Mouse (Mus musculus): ENCODE results near the gene Srgn. TPM values are rescaled to one million over a fixed set of nuclear protein-coding genes. Genes with fewer than 3 reads are reported as not detected.
"Not testable (repeated sequence)": the region's sequence is repeated elsewhere in the genome, so short reads cannot be mapped to it uniquely, and the experiment has no call there.

The Srgn gene
- polyA plus RNA-seq, 1 experiment from 2014 or later = 6.9 TPM

DNA sequence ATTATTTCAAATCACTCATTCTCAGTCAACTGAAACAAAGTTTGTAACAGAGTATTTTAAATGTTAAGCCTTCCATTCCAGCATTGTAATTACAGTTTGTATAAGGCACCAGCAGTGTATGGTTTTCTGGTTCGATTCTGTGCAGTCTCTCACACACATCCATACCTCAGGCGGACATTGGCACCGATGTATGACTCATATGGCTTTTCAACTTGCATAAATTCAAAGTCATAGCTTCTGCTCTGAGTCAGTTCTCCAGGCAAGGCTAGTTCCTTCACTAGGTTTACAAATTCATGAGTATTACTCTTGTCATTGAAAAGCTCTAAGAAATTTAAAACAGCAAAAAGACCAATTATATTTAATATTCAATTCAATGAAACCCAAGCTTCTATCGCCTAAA lies 57.5 kb downstream of the Srgn start:
- 88% methylated on average over 4 of the region's 4 CpGs for WGBS
- Histone ChIP-seq H3K36me3 (replicated peaks; ENCODE audit: control insufficient read depth, insufficient read depth, low read depth, low read length) (no peaks in the 10 kb centered on the region; the same call in 1 of the 2 replicates), H3K4me2 (ENCODE audit: low read depth, low read length) (no peak overlapping the region), H3K27me3 (ENCODE audit: control insufficient read depth, insufficient read depth, low read length) (no peaks in the 10 kb centered on the region), H3K9me3 (replicated peaks; ENCODE audit: control insufficient read depth, low read length) (no peaks in the 10 kb centered on the region), H3K27ac (replicated peaks; ENCODE audit: low read depth, low read length) (no peak overlapping the region), H3K4me1 (ENCODE audit: control insufficient read depth, insufficient read depth, low read length) (no peaks in the 10 kb centered on the region), H3K9ac (replicated peaks; ENCODE audit: low read length) (no peak overlapping the region), H3K4me3 (ENCODE audit: low read depth, low read length) (no peak overlapping the region)
- DNase-seq (ENCODE audit: low spot score) (no peak), ATAC-seq (replicated peaks; ENCODE audit: insufficient number of reproducible peaks, low FRiP score, low TSS enrichment, low read depth) (no peak)

DNA sequence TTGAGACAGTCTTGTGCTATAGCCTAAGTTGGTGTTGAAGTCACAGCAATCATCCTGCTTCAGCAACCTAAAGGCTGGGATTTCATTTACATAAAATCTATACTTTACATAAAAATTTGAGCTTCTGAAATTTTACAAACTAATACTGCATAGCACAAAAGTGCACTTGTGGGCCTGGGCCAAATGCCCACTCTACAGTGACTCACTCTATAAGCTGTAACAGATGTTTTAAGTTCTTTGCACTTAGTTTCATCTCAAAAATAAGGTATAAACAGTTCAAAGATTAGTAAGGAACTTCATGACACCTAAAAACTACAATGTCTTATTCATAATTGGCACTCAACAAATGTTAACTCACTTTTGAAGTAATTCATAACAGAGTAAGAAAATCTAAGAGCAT lies 65.9 kb downstream of the Srgn start:
- H3K27me3 ChIP-seq (ENCODE audit: control insufficient read depth, insufficient read depth, low read length) = no peaks in the 10 kb centered on the region
- no peaks in the 10 kb centered on the region for H3K4me1 ChIP-seq (ENCODE audit: control insufficient read depth, insufficient read depth, low read length)
- no peak overlapping the region for H3K27ac ChIP-seq (replicated peaks; ENCODE audit: low read depth, low read length)
- no peak for ATAC-seq (replicated peaks; ENCODE audit: insufficient number of reproducible peaks, low FRiP score, low TSS enrichment, low read depth)
- H3K4me2 ChIP-seq (ENCODE audit: low read depth, low read length) = no peak overlapping the region
- no peaks in the 10 kb centered on the region for H3K36me3 ChIP-seq (replicated peaks; ENCODE audit: control insufficient read depth, insufficient read depth, low read depth, low read length)
- H3K4me3 ChIP-seq (ENCODE audit: low read depth, low read length) = no peak overlapping the region
- H3K9ac ChIP-seq (replicated peaks; ENCODE audit: low read length) = no peak overlapping the region
- no peaks in the 10 kb centered on the region for H3K9me3 ChIP-seq (replicated peaks; ENCODE audit: control insufficient read depth, low read length)
- DNase-seq (ENCODE audit: low spot score) = no peak

- H3K9ac ChIP-seq (replicated peaks; ENCODE audit: low read length); H3K9me3 ChIP-seq (replicated peaks; ENCODE audit: control insufficient read depth, low read length); H3K27me3 ChIP-seq (ENCODE audit: control insufficient read depth, insufficient read depth, low read length); H3K4me3 ChIP-seq (ENCODE audit: low read depth, low read length); H3K4me2 ChIP-seq (ENCODE audit: low read depth, low read length); H3K27ac ChIP-seq (replicated peaks; ENCODE audit: low read depth, low read length); H3K36me3 ChIP-seq (replicated peaks; ENCODE audit: control insufficient read depth, insufficient read depth, low read depth, low read length); DNase-seq (ENCODE audit: low spot score); ATAC-seq (replicated peaks; ENCODE audit: insufficient number of reproducible peaks, low FRiP score, low TSS enrichment, low read depth); H3K4me1 ChIP-seq (ENCODE audit: control insufficient read depth, insufficient read depth, low read length): not testable (repeated sequence)
- WGBS = 69% methylated on average over 11 of the region's 11 CpGs
Measured at GRCm38 (mm10) chr10:62452001-62452400, 75.2 kb downstream of the Srgn start.

DNA sequence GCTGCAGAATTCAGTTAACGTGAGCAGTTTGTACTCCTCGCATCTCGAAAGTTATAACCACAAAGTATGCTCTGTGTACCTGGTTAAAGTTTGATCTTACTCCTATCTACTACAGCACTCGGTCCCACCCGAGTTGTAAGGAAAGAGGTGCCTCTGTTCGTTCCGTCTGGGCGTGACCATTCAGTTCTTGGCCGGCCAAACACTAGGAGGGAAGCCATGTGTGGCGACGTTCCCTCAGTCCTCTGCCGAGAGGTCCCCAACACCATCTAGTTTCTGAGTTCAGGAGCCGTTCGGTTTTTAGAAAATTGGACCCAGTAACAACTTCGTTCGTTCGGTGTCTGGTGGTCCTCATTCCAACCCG lies 77.0 kb downstream of the Srgn start:
- no peak; the same call in 1 of the 2 replicates for ATAC-seq (replicated peaks; ENCODE audit: insufficient number of reproducible peaks, low FRiP score, low TSS enrichment, low read depth)

GRCm38 (mm10) chr10:62449364-62450279 lies 77.6 kb downstream of the Srgn start, which contains the start of the genes 4930507D05Rik and Supv3l1:
Gene 4930507D05Rik, plus strand, starts transcription at chr10:62449489.
Gene Supv3l1, minus strand, starts transcription at chr10:62449738.
- H3K4me1 ChIP-seq (ENCODE audit: control insufficient read depth, insufficient read depth, low read length) = no peaks in the 10 kb centered on the region
- under 1% methylated on average over 73 of the region's 73 CpGs for WGBS
- H3K9ac ChIP-seq (replicated peaks; ENCODE audit: low read length) = peak within 1 kb of the TSS; percentile 94
- H3K36me3 ChIP-seq (replicated peaks; ENCODE audit: control insufficient read depth, insufficient read depth, low read depth, low read length) = no peaks in the 10 kb centered on the region; the same call in 1 of the 2 replicates
- peak; percentile 92 for DNase-seq (ENCODE audit: low spot score)
- peak; percentile 82 for ATAC-seq (replicated peaks; ENCODE audit: insufficient number of reproducible peaks, low FRiP score, low TSS enrichment, low read depth)
- H3K9me3 ChIP-seq (replicated peaks; ENCODE audit: control insufficient read depth, low read length) = no peaks in the 10 kb centered on the region
- H3K4me3 ChIP-seq (ENCODE audit: low read depth, low read length) = peak within 1 kb of the TSS; percentile 96
- H3K27me3 ChIP-seq (ENCODE audit: control insufficient read depth, insufficient read depth, low read length) = no peaks in the 10 kb centered on the region
- H3K4me2 ChIP-seq (ENCODE audit: low read depth, low read length) = peak within 1 kb of the TSS; percentile 57
- H3K27ac ChIP-seq (replicated peaks; ENCODE audit: low read depth, low read length) = peak within 1 kb of the TSS; percentile 79

More for the DNA sequence above, 77.0 kb downstream of the Srgn start:
- no peaks in the 10 kb centered on the region for H3K9me3 ChIP-seq (replicated peaks; ENCODE audit: control insufficient read depth, low read length)
- 0 out of 2 replicates have a peak overlapping the region, but pooled peaks have one; percentile 79 for H3K27ac ChIP-seq (replicated peaks; ENCODE audit: low read depth, low read length)
- peak overlapping the region; percentile 57 for H3K4me2 ChIP-seq (ENCODE audit: low read depth, low read length)
- peak overlapping the region; percentile 94 for H3K9ac ChIP-seq (replicated peaks; ENCODE audit: low read length)
- no peaks in the 10 kb centered on the region; the same call in 1 of the 2 replicates for H3K36me3 ChIP-seq (replicated peaks; ENCODE audit: control insufficient read depth, insufficient read depth, low read depth, low read length)
- 39% methylated on average over 18 of the region's 18 CpGs for WGBS
- H3K4me3 ChIP-seq (ENCODE audit: low read depth, low read length) = peak overlapping the region; percentile 96
- H3K4me1 ChIP-seq (ENCODE audit: control insufficient read depth, insufficient read depth, low read length) = no peaks in the 10 kb centered on the region
- H3K27me3 ChIP-seq (ENCODE audit: control insufficient read depth, insufficient read depth, low read length) = no peaks in the 10 kb centered on the region
- no peak for DNase-seq (ENCODE audit: low spot score)

Other genes with a start within 250 kb of the Srgn start
- 19.9 and 21.6 TPM in 2 replicates for gene Hk1, start 147.5 kb downstream of the Srgn start, polyA plus RNA-seq (2014; fragmentation: Nextera tagmentation; extraction: Ambion mirVana)
- 0.11 and 0.41 TPM in 2 replicates for gene Hkdc1, start 105.0 kb downstream of the Srgn start, polyA plus RNA-seq (2014; fragmentation: Nextera tagmentation; extraction: Ambion mirVana)
- gene 4930507D05Rik, start 78.0 kb downstream of the Srgn start, polyA plus RNA-seq (2014; fragmentation: Nextera tagmentation; extraction: Ambion mirVana) = 0.89 and 1.2 TPM in 2 replicates
- gene Supv3l1, start 77.7 kb downstream of the Srgn start, polyA plus RNA-seq (2014; fragmentation: Nextera tagmentation; extraction: Ambion mirVana) = 30.3 and 31.2 TPM in 2 replicates
- gene Vps26a, start 40.6 kb downstream of the Srgn start, polyA plus RNA-seq (2014; fragmentation: Nextera tagmentation; extraction: Ambion mirVana) = 95.0 and 101 TPM in 2 replicates
- 48.5 and 50.7 TPM in 2 replicates for gene Kif1bp, start 51.0 kb upstream of the Srgn start, polyA plus RNA-seq (2014; fragmentation: Nextera tagmentation; extraction: Ambion mirVana)
- gene Ddx21, start 74.8 kb upstream of the Srgn start, polyA plus RNA-seq (2014; fragmentation: Nextera tagmentation; extraction: Ambion mirVana) = 38.6 and 40.8 TPM in 2 replicates
- 167 and 187 TPM in 2 replicates for gene Ddx50, start 123.8 kb upstream of the Srgn start, polyA plus RNA-seq (2014; fragmentation: Nextera tagmentation; extraction: Ambion mirVana)
- 2.7 and 3.1 TPM in 2 replicates for gene Stox1, start 198.7 kb upstream of the Srgn start, polyA plus RNA-seq (2014; fragmentation: Nextera tagmentation; extraction: Ambion mirVana)